Mouse (Mus musculus) CH12F3 (cell line): ENCODE data around the gene Tmem38a.

Experiments
- in situ Hi-C: fragments of 300-500 bp; cut with MboI; formaldehyde crosslinking; loops from 2 replicates; pipeline ENCODE4 v1.14.3; 2020; ENCODE audit warnings: low sequenced_read_pairs

The Tmem38a gene

DNA sequence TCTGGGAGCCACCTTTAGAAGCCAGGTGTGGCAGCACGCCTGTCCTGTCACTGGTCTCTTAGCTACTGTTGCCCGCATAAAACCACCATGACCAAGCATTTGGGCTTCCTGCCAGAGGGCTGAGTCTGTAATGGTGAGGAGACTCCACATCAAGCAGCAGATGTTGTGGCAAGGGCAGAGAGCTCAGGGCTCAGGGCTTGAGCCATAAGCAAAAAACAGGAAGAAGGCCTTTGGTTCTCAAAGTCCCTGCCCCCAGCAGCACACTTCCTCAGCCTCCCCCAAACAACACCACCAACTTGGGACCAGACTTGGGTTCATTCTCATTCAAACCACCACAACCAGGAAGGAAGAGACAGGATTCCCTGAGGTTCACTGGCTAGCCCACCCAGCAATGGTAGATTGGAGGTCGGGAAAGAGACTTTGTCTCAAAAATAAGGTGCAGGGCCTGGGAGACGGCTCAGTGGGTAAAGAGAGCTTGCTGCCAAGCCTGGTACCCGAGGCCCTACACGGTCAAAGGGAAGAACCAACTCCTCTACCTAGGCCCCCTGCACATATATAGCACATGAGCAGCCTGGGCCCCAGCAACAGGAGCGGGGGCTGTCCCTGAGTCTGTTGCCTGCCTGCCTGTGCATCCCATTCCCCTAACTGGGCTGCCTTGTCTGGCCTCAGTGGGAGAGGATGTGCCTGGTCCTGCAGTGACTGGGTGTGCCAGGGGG lies 11.4 kb downstream of the Tmem38a start:
- in situ Hi-C loops: no loop called here

DNA sequence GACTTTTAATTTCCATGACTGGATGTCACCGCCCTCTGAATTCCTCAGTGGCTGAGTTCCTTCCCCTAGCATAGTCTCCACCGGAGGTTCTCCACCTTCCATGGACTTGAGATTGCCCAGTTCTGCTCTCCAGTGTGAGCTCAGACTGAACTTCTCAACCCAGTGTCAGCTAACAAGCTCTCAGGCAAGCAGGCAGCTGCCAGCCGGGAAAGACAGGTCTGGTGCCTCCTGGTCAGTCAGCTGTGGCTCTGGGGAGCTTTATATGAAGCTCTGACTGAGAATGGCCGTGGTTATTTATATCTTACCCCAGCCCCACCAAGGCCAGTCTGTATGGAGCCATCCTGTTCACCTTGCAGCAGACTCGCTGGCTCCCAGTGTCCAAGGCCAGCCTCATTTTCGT lies 12.5 kb downstream of the Tmem38a start:
- in situ Hi-C loops: no loop called here

DNA sequence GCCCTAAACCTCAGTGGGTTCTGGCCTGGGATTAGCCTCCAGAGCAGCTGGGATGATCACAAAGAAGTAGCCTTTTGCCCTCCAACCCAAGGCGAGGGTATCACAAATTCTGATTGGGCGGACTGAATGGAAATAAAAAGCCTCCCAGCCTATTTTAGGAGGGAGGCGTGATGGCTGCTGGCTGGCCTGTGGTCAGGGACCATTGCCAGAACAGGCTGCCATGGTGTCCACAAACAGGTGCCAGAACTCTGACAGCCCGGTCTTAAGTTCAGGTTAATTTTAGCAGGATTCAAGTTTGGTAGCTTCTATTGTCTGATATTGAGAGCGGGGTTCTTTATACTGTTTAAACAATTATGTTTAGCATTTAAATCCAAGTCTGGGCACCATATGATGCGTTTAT lies 16.0 kb downstream of the Tmem38a start:
- in situ Hi-C loops: no loop called here

DNA sequence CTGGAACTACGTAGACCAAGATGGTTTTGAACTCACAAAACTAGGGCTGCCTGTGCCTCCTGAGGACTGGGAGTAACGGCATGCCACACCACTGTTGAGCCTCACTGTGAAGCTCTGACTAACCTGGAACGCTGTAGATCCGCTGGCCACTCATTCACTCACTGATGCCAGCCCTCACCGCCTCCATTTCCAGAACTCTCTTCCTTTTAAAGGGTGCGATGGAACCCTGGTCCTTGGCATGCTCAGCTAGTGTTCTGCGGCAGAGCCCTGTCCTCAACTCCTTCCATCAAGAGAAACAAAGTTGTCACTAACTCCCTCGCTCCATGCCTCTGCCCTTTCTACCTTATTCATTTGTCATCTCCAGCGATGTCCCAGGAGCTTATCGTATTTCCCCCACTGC lies 17.0 kb downstream of the Tmem38a start:
- in situ Hi-C loops: no loop called here

DNA sequence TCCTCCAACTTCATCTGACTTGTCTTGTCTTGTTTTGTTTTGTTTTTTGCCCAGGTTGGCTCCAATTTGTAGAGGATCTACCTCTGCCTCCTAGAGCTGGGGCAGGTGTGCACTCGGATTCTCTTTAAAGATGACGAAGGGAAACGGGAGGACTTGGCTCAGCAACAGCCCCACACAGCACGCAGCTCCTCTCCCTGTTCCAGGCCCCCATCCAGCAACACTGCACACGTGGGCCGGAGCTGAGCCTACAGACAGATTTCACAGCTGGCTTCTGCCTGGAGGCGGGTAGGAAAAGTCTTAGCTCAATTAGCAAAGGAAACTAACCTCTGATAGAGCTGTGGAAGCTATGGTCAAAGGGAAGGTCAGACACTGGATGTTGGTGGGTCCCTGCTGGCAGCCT lies 17.4 kb downstream of the Tmem38a start:
- in situ Hi-C loops: no loop called here

DNA sequence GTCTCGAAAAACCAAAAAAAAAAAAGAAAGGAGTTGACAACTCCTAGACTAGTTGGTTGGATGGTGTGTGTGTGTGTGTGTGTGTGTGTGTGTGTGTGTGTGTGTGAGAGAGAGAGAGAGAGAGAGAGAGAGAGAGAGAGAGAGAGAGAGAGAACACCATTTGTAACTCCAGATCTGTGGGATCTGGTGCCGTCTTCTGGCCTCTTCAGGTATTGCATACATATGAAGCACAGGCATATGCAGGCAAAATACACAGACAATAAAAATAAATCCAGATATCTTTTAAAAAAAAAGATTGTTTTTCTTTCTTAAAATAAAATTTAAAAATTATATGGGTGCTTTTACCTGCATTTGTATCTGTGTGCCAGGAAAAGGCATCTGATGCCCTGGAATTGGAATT lies 18.3 kb downstream of the Tmem38a start:
- in situ Hi-C loops: no loop called here
